Mouse (Mus musculus) embryonic facial prominence, embryonic 11.5 days (tissue): ENCODE measurements around the gene Pcp4l1. TPM values are rescaled to one million over a fixed set of nuclear protein-coding genes. Genes with fewer than 3 reads are reported as not detected.

Experiments used
- ATAC-seq: fragments of 200-750 bp; cut with Nextera tagmentation; replicated peaks from 2 replicates; pipeline ENCODE4 v1.8.0; 2017; ENCODE audit warnings: low read depth; ENCODE audit not compliant: insufficient number of reproducible peaks, low FRiP score, low TSS enrichment
- DNase-seq: peaks from one replicate; pipeline ENCODE4 v3.0.0-alpha.2; 2015; ENCODE audit warnings: low spot score
- H3K27ac ChIP-seq: fragments of 300-500 bp; sonication (generic); replicated peaks from 2 replicates; pipeline ENCODE4 v1.5.1; 2014; ENCODE audit warnings: mild to moderate bottlenecking, low read depth, low read length, control low read depth
- H3K27me3 ChIP-seq: fragments of 300-500 bp; sonication (generic); 2 replicates; pipeline ENCODE4 v1.6.1; 2014; ENCODE audit warnings: mild to moderate bottlenecking, low read length, moderate library complexity, mixed read lengths; ENCODE audit not compliant: control insufficient read depth, insufficient read depth
- H3K36me3 ChIP-seq: fragments of 300-500 bp; sonication (generic); replicated peaks from 2 replicates; pipeline ENCODE4 v1.6.1; 2014; ENCODE audit warnings: low read depth, mild to moderate bottlenecking, low read length, moderate library complexity, mixed read lengths; ENCODE audit not compliant: control insufficient read depth, insufficient read depth
- H3K4me1 ChIP-seq: fragments of 300-500 bp; sonication (generic); 2 replicates; pipeline ENCODE4 v1.6.1; 2014; ENCODE audit warnings: low read length, mixed read lengths; ENCODE audit not compliant: control insufficient read depth, insufficient read depth
- H3K4me2 ChIP-seq: fragments of 300-500 bp; sonication (generic); 2 replicates; pipeline ENCODE4 v1.6.1; 2014; ENCODE audit warnings: low read depth, mild to moderate bottlenecking, control low read depth, low read length, moderate library complexity
- H3K4me3 ChIP-seq: fragments of 300-500 bp; sonication (generic); 2 replicates; pipeline ENCODE4 v1.5.1; 2014; ENCODE audit warnings: low read depth, low read length, control low read depth
- H3K9ac ChIP-seq: fragments of 300-500 bp; sonication (generic); replicated peaks from 2 replicates; pipeline ENCODE4 v1.6.1; 2014; ENCODE audit warnings: mild to moderate bottlenecking, control low read depth, low read length
- H3K9me3 ChIP-seq: fragments of 300-500 bp; sonication (generic); replicated peaks from 2 replicates; pipeline ENCODE4 v1.6.1; 2016; ENCODE audit warnings: mild to moderate bottlenecking, low read length, inconsistent platforms, mixed read lengths; ENCODE audit not compliant: control insufficient read depth
- WGBS: fragments of 180-500 bp; shearing (Covaris S2); extraction: QIAGEN DNeasy Blood & Tissue Kit; methylation state at CpG from one replicate; pipeline ENCODE4 v1.1.7; 2014; 5-methylcytosine and 5-hydroxymethylcytosine counted together
- polyA plus RNA-seq: library from polyadenylated mRNA; unstranded; fragments of >200 nt; fragmentation: Nextera tagmentation; extraction: Ambion mirVana; gene quantifications from 2 replicates; pipeline ENCODE4 v1.2.1, GENCODE M21; 2014

Gene Pcp4l1
- polyA plus RNA-seq, 1 experiment from 2014 or later: 15.6 TPM

DNA sequence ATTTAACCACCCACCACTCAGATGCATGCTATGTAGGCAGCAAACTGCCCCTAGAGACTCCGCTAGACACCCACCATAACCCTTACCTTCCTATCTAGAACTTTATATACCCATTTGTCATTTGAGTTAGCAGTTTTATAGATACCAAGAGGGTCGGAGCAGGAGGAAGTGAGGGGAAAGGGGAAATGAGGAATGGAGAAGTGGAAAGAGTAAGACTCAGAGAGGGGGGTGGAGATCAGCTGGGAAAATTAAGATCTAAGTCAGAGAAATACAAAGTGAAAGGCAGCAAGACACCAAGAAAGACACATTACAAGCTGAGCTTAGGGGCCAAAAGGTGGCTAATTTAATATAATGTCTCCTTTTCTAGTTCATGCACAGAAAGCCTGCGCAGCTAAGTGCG is 38.5 kb upstream of the Pcp4l1 start:
- no peak overlapping the region for H3K4me2 ChIP-seq
- H3K4me3 ChIP-seq: no peak overlapping the region
- 95% methylated on average over 4 of the region's 4 CpGs for WGBS
- no peaks in the 10 kb centered on the region for H3K4me1 ChIP-seq
- H3K27me3 ChIP-seq: no peaks in the 10 kb centered on the region
- H3K27ac ChIP-seq: no peak overlapping the region
- no peak overlapping the region for H3K9ac ChIP-seq
- ATAC-seq (no peak), DNase-seq (no peak)
- peaks cover 18% of the 10 kb centered on the region; the same call in 1 of the 2 replicates for H3K36me3 ChIP-seq
- no peaks in the 10 kb centered on the region for H3K9me3 ChIP-seq

- H3K4me3 ChIP-seq: no peak within 1 kb of the TSS
- no peak for DNase-seq
- no peaks in the 10 kb centered on the region for H3K9me3 ChIP-seq
- WGBS: 91% methylated on average over 14 of the region's 14 CpGs
- H3K9ac ChIP-seq: no peak within 1 kb of the TSS
- no peak for ATAC-seq
- H3K4me1 ChIP-seq: no peaks in the 10 kb centered on the region
- H3K36me3 ChIP-seq: peaks cover 16% of the 10 kb centered on the region; the same call in 1 of the 2 replicates
- H3K27ac ChIP-seq: no peak within 1 kb of the TSS
- no peaks in the 10 kb centered on the region for H3K27me3 ChIP-seq
- no peak within 1 kb of the TSS for H3K4me2 ChIP-seq
Observed at GRCm38 (mm10) chr1:171234126-171234525, 38.1 kb upstream of the Pcp4l1 start, which contains the start of gene Fcer1g. TSS of gene Fcer1g (minus strand) at chr1:171234365.

DNA sequence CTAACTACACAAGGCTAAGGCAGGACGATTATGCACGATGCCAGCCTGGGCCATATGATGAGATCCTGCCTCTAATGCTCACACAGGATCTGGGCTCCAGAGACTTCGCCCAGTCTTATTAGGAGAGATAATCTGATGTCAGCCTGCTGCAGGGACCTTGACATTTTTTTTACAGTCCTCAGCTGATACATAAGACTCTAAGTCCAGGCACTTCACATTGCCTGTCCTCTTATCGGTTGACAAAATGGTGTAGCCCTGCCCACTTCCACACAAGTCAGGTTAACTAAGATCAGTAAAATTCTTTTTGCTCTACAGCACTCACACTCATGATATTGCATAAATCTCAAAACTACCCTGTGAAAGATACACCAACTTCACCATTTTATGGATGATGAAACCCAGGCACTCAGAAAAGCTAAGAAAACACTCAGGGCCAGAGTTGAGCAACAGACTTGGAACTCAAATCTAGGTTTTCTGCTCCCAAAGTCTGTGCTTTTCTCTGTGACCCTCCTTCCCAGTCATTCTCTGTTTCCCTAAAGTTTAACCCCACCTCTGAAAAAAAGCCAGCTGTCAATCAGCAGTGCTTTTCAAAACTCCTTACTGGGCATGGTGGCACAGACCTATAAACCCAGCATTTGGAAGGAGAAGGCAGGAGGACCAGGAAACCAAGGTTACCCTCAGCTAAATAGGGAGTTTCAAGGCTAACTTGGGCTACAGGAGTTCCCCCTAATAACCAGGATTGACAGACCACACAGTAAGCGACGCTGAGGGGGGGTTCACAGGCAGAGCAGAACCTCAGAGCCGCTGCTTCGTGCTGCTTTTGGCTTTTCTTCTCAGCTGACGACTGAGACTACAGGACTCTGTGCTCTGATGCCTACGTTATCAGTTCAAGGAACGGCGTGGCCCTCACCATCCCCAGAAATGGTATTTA is 37.0 kb upstream of the Pcp4l1 start:
- H3K4me3 ChIP-seq: no peak overlapping the region
- DNase-seq (no peak), ATAC-seq (no peak)
- H3K36me3 ChIP-seq: peaks cover 15% of the 10 kb centered on the region; the same call in 1 of the 2 replicates
- no peaks in the 10 kb centered on the region for H3K27me3 ChIP-seq
- H3K9me3 ChIP-seq: no peaks in the 10 kb centered on the region
- H3K4me1 ChIP-seq: no peaks in the 10 kb centered on the region
- no peak overlapping the region for H3K4me2 ChIP-seq
- WGBS: 89% methylated on average over 12 of the region's 12 CpGs
- H3K27ac ChIP-seq: no peak overlapping the region
- H3K9ac ChIP-seq: no peak overlapping the region

DNA sequence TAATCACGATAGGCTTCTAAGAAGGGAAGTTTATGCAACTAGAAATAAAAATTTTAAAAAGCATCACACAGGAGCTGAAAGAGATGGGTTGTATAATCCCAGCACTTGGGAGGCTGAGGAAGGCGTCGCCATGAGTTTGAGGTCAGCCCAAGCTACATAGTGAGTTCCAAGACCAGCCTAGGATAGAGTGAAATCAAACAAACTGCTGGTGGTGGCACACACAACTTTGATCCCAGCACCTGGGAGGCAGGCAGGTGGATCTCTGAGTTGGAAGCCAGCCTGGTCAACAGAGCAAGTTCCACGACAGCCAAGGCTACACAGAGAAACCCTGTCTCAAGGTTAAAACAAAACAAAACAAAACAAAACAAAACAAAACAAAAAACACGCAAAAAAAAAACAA is 36.3 kb upstream of the Pcp4l1 start:
- no peak overlapping the region for H3K27ac ChIP-seq
- no peak overlapping the region for H3K9ac ChIP-seq
- peaks cover 13% of the 10 kb centered on the region; the same call in 1 of the 2 replicates for H3K36me3 ChIP-seq
- 87% methylated on average over 5 of the region's 5 CpGs for WGBS
- H3K4me3 ChIP-seq: no peak overlapping the region
- ATAC-seq (no peak), DNase-seq (no peak)
- no peaks in the 10 kb centered on the region for H3K9me3 ChIP-seq
- no peak overlapping the region for H3K4me2 ChIP-seq
- H3K27me3 ChIP-seq: no peaks in the 10 kb centered on the region
- no peaks in the 10 kb centered on the region for H3K4me1 ChIP-seq

- Histone ChIP-seq H3K4me3 (no peak overlapping the region), H3K27me3 (no peaks in the 10 kb centered on the region), H3K27ac (no peak overlapping the region), H3K4me2 (no peak overlapping the region), H3K36me3 (peaks cover 13% of the 10 kb centered on the region; the same call in 1 of the 2 replicates), H3K9me3 (no peaks in the 10 kb centered on the region), H3K9ac (no peak overlapping the region), H3K4me1 (no peaks in the 10 kb centered on the region)
- WGBS: 40% methylated on average over 4 of the region's 4 CpGs
- DNase-seq (no peak), ATAC-seq (no peak)
Observed at GRCm38 (mm10) chr1:171231844-171232243, 35.8 kb upstream of the Pcp4l1 start.

DNA sequence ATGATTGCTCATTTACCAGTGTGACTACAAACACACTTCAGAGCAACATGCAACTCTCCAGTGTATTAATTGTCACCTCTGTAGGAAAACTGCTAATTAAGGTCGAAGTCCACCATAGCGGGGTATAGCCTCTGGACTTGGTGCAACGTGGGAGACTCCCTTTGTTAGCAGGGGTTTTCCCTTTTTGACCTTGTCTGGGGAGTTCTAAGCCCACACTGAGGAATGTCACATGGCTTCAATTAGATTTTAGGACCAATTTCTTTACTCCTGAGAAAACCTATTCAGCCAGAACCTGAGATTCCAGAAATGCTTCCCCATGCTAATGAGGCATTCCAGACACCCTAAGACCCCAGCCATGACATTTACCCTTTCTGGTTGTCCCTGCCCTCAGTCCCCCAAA is 34.1 kb upstream of the Pcp4l1 start:
- DNase-seq (peak; percentile 57), ATAC-seq (no peak)
- no peak overlapping the region for H3K4me3 ChIP-seq
- H3K4me2 ChIP-seq: no peak overlapping the region
- H3K9me3 ChIP-seq: no peaks in the 10 kb centered on the region
- no peaks in the 10 kb centered on the region for H3K27me3 ChIP-seq
- 32% methylated on average over 3 of the region's 3 CpGs for WGBS
- H3K36me3 ChIP-seq: peaks cover 9% of the 10 kb centered on the region; the same call in 1 of the 2 replicates
- no peak overlapping the region for H3K9ac ChIP-seq
- no peaks in the 10 kb centered on the region for H3K4me1 ChIP-seq
- no peak overlapping the region for H3K27ac ChIP-seq

DNA sequence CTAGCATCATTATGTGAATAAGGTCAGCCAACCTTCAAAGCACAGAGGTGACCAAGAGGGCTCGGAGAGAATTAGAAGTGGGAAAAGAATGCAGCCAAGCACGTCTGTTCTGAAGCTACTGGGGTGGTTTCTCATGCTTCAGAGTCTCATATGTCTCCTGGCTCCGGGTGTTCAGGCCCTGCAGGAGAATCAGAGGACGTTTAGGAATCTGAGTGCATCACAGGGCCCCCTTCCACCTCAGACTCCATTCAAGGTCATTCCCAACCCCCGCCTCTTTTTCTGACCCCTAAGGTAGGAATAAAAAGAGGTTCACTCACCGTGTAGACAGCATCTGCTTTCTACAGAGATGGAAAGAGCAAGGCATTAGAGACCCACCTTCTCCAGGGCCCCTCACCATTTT is 33.7 kb upstream of the Pcp4l1 start:
- H3K4me3 ChIP-seq: no peak overlapping the region
- H3K27ac ChIP-seq: no peak overlapping the region
- DNase-seq (peak; percentile 25), ATAC-seq (no peak)
- H3K27me3 ChIP-seq: no peaks in the 10 kb centered on the region
- WGBS: 39% methylated on average over 6 of the region's 6 CpGs
- no peak overlapping the region for H3K4me2 ChIP-seq
- H3K9ac ChIP-seq: no peak overlapping the region
- no peaks in the 10 kb centered on the region for H3K9me3 ChIP-seq
- no peaks in the 10 kb centered on the region for H3K4me1 ChIP-seq
- peaks cover 4% of the 10 kb centered on the region; the same call in 1 of the 2 replicates for H3K36me3 ChIP-seq

DNA sequence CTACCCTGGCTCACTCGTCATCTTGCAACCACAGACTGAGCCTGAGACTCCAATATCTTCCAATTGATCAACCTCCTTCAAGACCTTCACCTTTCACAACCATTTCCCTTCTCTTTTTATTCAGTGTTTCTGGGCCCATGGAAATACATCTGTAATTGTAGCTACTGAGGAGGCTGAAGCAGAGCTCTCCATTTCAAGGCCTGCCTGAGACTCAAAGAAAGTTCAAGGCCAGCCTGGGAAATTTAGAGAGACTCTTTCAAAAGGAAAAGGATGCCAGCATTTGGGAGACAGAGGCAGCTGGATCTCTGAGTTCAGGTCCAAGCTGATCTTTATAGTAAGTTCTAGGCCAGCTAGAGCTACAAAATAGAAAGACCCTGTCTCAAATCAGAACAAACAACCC is 31.8 kb upstream of the Pcp4l1 start:
- Histone ChIP-seq H3K9ac (no peak overlapping the region), H3K27ac (no peak overlapping the region)
- DNase-seq: no peak

More for the DNA sequence above, 31.8 kb upstream of the Pcp4l1 start:
- Histone ChIP-seq H3K4me3 (no peak overlapping the region), H3K27me3 (no peaks in the 10 kb centered on the region), H3K4me2 (no peak overlapping the region), H3K4me1 (no peaks in the 10 kb centered on the region), H3K9me3 (no peaks in the 10 kb centered on the region), H3K36me3 (no peaks in the 10 kb centered on the region)
- WGBS: 93% methylated on average over 1 of the region's 1 CpGs
- ATAC-seq: no peak
